Mouse (Mus musculus) lung, embryonic 16.5 days (tissue): Measurements from ENCODE around the gene Ctu2. TPM values are rescaled to one million over a fixed set of nuclear protein-coding genes. Genes with fewer than 3 reads are reported as not detected.

ENCODE experiments used
- ATAC-seq: fragments of 200-750 bp; cut with Nextera tagmentation; 2 replicates; pipeline ENCODE4 v1.8.0; 2017; ENCODE audit warnings: low read depth, mild to moderate bottlenecking, moderate library complexity
- H3K27ac ChIP-seq: fragments of 300-500 bp; sonication (generic); 2 replicates; pipeline ENCODE4 v1.5.1; 2014; ENCODE audit warnings: mild to moderate bottlenecking, control low read depth, low read length
- H3K27me3 ChIP-seq: fragments of 300-500 bp; sonication (generic); 2 replicates; pipeline ENCODE4 v1.6.1; 2014; ENCODE audit warnings: low read depth, low read length, mixed read lengths; ENCODE audit not compliant: control insufficient read depth, insufficient read depth
- H3K36me3 ChIP-seq: fragments of 300-500 bp; sonication (generic); 2 replicates; pipeline ENCODE4 v1.6.1; 2014; ENCODE audit warnings: low read length; ENCODE audit not compliant: control insufficient read depth, insufficient read depth
- H3K4me1 ChIP-seq: fragments of 300-500 bp; sonication (generic); replicated peaks from 2 replicates; pipeline ENCODE4 v1.6.1; 2014; ENCODE audit warnings: low read length, mixed read lengths; ENCODE audit not compliant: control insufficient read depth, insufficient read depth
- H3K4me2 ChIP-seq: fragments of 300-500 bp; sonication (generic); 2 replicates; pipeline ENCODE4 v1.6.1; 2014; ENCODE audit warnings: low read depth, low read length, control low read depth
- H3K4me3 ChIP-seq: fragments of 300-500 bp; sonication (generic); 2 replicates; pipeline ENCODE4 v1.5.1; 2014; ENCODE audit warnings: mild to moderate bottlenecking, low read length, control low read depth
- H3K9ac ChIP-seq: fragments of 300-500 bp; sonication (generic); 2 replicates; pipeline ENCODE4 v1.6.1; 2014; ENCODE audit warnings: low read length, control low read depth
- H3K9me3 ChIP-seq: fragments of 300-500 bp; sonication (generic); 2 replicates; pipeline ENCODE4 v1.6.1; 2016; ENCODE audit warnings: low read length; ENCODE audit not compliant: control insufficient read depth
- WGBS: fragments of 180-500 bp; shearing (Covaris S2); extraction: QIAGEN DNeasy Blood & Tissue Kit; methylation state at CpG from one replicate; pipeline ENCODE4 v1.1.7; 2014; 5-methylcytosine and 5-hydroxymethylcytosine counted together
- polyA plus RNA-seq: library from polyadenylated mRNA; unstranded; fragments of >200 nt; fragmentation: Nextera tagmentation; extraction: Ambion mirVana; gene quantifications from 2 replicates; pipeline ENCODE4 v1.2.1, GENCODE M21; 2015

Gene Ctu2
- polyA plus RNA-seq, 1 experiment from 2014 or later: 36.9 TPM

DNA sequence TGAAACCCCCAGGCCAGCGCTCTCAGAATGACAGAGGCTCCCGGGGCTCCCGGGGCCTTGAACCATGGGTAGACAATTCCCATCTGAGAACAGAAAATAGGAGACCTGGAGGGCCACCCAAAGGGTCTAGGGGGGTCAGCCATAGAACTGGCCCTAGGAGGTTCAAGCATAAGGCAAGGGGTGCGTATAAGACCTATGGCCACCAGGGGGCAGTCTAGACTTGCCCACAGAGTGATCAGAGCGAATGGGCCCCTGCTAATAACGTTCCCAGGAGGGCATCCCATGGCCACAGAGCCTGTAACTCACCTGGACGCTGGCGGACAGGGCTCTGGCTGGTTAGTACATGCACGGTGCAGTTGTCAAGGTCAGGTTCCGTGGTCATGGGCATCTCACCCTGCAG, 24.9 kb downstream of the Ctu2 start:
- Histone ChIP-seq H3K4me1 (0 out of 2 replicates have a peak, but pooled peaks cover 2% of the 10 kb centered on the region), H3K36me3 (peaks cover 45% of the 10 kb centered on the region), H3K27me3 (no peaks in the 10 kb centered on the region), H3K4me3 (no peak overlapping the region), H3K9ac (no peak overlapping the region), H3K4me2 (no peak overlapping the region), H3K9me3 (no peaks in the 10 kb centered on the region), H3K27ac (no peak overlapping the region)
- peak; percentile 78 for ATAC-seq
- 28% methylated on average over 10 of the region's 10 CpGs for WGBS

DNA sequence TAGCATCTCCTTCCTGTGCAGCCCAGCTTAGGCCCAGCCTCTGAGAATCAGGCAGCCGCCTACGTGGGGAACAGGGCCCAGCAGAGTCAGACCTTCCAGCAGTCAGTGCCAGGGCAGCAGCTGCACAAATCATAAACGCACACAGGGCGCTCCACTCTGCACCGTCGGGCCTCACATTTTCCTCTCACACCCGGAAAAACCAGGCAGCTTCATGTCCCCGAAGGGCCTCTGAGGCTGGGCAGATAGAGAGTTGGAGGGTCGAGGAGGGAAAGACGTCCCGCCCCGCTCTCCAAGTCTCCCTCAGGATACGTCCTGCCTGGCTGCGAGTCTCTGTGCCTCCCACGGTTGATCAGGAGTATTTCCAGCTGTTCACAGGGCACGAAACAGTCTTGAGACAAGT, 35.6 kb downstream of the Ctu2 start:
- ATAC-seq: peak; percentile 89
- H3K27me3 ChIP-seq: no peaks in the 10 kb centered on the region

DNA sequence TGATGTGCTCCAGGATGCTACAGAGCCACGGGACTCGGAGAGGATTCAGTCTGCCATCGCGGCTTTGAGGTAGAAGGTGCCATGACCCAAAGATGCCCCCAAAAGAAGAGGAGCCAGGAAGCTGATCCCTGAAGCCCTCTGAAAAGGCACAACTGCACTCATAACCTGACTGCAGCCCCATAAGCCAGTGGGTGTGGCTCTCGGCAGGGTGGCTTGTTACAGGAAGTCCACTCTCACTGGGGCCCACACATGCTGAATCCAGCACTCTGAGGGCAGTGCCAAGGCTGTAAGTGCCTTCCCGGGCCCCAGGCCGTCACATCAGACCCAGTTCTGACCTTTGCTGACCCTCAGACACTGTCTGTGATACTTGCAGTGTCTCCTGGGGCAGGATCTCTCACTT, 36.4 kb downstream of the Ctu2 start:
- Histone ChIP-seq H3K4me1 (peaks cover 25% of the 10 kb centered on the region), H3K36me3 (peaks cover 2% of the 10 kb centered on the region; the same call in 1 of the 2 replicates), H3K4me2 (no peak overlapping the region), H3K9ac (no peak overlapping the region), H3K4me3 (no peak overlapping the region), H3K9me3 (no peaks in the 10 kb centered on the region), H3K27me3 (no peaks in the 10 kb centered on the region), H3K27ac (peak overlapping the region; percentile 15)
- 60% methylated on average over 7 of the region's 7 CpGs for WGBS
- no peak for ATAC-seq

More for the DNA sequence above, 35.6 kb downstream of the Ctu2 start:
- Histone ChIP-seq H3K27ac (peak overlapping the region; percentile 15), H3K9me3 (no peaks in the 10 kb centered on the region), H3K9ac (no peak overlapping the region), H3K4me2 (no peak overlapping the region), H3K36me3 (peaks cover 2% of the 10 kb centered on the region; the same call in 1 of the 2 replicates), H3K4me1 (peaks cover 17% of the 10 kb centered on the region), H3K4me3 (no peak overlapping the region)
- WGBS: 32% methylated on average over 16 of the region's 16 CpGs

DNA sequence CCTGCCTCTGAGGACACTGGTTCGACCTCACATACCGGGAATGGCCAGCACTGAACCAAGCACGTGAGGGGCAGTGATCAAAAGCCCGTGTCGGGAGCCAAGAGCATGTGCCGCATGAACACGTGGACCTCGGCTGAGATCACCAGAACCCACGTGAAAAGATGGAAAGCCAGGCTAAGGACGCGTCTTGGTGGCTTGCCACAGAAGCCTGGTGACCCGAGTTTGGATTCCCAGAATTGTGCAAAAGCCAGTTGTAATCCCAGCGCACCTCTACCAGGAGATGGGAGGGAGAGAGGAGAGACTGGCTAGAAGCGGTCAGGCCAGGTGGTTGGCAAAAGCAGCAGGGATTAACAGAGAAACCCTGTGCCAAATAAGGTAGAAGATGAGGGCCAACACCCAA, 39.8 kb downstream of the Ctu2 start:
- H3K9me3 ChIP-seq: no peaks in the 10 kb centered on the region

DNA sequence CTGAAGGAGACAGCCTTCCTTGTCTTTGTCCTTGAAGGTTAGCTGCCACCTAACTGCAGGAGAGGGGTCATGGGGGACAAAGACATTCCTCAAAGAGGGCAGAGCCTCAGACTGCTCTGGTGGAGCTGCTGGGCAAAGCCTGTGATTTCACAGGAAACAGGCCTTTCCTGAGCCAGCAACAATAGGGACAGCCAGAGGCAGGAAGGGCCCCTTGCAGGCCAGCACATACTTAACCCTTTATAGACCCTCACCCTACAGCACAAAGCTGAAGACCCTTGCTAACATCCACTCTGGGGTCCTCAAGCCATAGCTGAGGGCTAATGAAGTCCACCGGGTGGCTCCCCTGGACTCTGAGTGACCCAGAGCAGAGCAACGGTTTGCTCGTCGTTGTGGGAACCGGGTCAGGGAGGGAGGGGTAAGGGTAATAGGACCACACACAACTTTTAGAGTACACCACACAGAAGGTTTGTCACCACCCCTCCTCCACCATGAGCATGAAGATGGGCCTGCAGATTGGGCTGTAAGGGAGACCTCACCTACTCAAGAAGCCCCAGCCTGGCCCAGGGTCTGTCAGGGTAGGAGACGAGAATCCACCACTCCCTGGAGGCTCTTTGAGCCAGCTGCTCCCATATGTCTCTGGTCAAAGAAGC, 41.7 kb downstream of the Ctu2 start:
- Histone ChIP-seq H3K9me3 (no peaks in the 10 kb centered on the region), H3K9ac (peak overlapping the region; percentile 32), H3K27ac (peak overlapping the region; percentile 95), H3K36me3 (peaks cover 2% of the 10 kb centered on the region; the same call in 1 of the 2 replicates), H3K27me3 (no peaks in the 10 kb centered on the region), H3K4me2 (peak overlapping the region; percentile 13; the same call in 1 of the 2 replicates), H3K4me1 (peaks cover 38% of the 10 kb centered on the region), H3K4me3 (no peak overlapping the region)
- peak; percentile 90 for ATAC-seq
- 9% methylated on average over 6 of the region's 6 CpGs for WGBS

More for the DNA sequence above, 39.8 kb downstream of the Ctu2 start:
- Histone ChIP-seq H3K27ac (no peak overlapping the region), H3K4me2 (no peak overlapping the region), H3K36me3 (peaks cover 2% of the 10 kb centered on the region; the same call in 1 of the 2 replicates), H3K27me3 (no peaks in the 10 kb centered on the region), H3K4me1 (peaks cover 44% of the 10 kb centered on the region), H3K4me3 (no peak overlapping the region), H3K9ac (no peak overlapping the region)
- ATAC-seq: no peak
- WGBS: 87% methylated on average over 14 of the region's 14 CpGs

DNA sequence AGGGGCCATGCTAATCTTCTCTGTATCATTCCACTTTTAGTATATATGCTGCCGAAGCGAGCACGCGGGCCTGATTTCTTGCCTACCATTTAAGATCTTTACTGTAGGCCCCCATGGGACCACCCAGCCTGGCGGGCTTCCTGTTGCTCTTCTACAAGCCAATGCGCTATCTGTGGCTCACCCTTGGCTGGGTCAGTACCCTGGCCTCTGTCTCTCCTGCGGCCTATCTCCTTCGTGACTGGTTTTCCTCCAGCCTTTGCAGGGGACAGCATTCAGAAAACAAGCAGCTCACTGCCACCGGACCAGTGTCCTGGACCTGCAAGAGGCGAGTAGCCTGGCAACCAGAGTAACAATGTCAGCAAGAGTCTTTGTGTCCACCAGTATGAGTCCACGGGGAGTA, 44.7 kb downstream of the Ctu2 start:
- ATAC-seq: no peak
- Histone ChIP-seq H3K36me3 (no peaks in the 10 kb centered on the region), H3K27me3 (no peaks in the 10 kb centered on the region), H3K27ac (peak overlapping the region; percentile 87), H3K9me3 (no peaks in the 10 kb centered on the region), H3K4me2 (no peak overlapping the region), H3K4me1 (peaks cover 67% of the 10 kb centered on the region), H3K4me3 (no peak overlapping the region), H3K9ac (peak overlapping the region; percentile 42; the same call in 1 of the 2 replicates)
- 74% methylated on average over 11 of the region's 11 CpGs for WGBS

DNA sequence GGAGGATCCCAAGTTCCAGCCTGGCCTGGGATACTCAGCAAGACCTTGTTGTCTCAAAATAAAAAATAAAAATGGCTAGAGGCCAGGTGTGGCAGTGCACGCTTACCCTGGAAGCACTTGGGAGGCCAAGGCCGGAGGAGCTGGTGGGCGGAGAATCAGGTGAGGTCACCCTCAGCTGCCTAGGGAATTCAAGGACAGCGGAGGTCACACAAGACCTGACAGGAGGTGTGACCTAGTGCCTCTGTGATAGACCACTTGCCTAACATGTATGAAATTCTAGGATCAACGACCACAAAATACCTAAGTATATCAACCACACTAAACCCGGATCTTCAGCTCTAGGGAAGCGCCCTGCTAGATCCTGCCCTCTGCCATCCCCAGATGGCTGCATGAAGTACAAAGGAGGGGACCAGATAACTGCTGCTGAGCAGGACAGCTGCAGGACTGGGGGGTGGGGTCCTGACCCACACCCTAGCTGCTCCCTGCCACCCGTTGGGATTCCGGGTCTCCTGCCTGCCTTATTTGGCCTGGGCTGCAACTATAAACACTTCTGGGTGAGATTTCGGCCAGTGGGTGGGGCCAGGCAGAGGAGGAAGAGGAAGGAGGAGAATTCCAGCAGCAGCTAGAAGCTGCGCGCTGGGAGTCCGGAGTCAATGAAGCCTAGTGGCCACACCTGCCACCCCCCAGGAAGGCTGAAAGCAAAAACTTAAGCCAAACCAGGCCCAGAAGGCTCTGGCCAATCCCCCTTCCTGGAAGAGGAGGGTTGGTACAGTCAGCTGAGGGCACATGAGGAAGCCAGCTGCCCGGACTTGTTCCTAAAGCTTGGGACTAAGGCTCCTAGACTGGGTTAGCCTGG, 47.1 kb downstream of the Ctu2 start:
- Histone ChIP-seq H3K9me3 (no peaks in the 10 kb centered on the region), H3K4me1 (peaks cover 74% of the 10 kb centered on the region), H3K27ac (peak overlapping the region; percentile 79), H3K36me3 (no peaks in the 10 kb centered on the region), H3K4me3 (no peak overlapping the region), H3K27me3 (no peaks in the 10 kb centered on the region), H3K4me2 (peak overlapping the region; percentile 19; the same call in 1 of the 2 replicates), H3K9ac (peak overlapping the region; percentile 46)
- 39% methylated on average over 14 of the region's 14 CpGs for WGBS
- ATAC-seq: peak; percentile 43

DNA sequence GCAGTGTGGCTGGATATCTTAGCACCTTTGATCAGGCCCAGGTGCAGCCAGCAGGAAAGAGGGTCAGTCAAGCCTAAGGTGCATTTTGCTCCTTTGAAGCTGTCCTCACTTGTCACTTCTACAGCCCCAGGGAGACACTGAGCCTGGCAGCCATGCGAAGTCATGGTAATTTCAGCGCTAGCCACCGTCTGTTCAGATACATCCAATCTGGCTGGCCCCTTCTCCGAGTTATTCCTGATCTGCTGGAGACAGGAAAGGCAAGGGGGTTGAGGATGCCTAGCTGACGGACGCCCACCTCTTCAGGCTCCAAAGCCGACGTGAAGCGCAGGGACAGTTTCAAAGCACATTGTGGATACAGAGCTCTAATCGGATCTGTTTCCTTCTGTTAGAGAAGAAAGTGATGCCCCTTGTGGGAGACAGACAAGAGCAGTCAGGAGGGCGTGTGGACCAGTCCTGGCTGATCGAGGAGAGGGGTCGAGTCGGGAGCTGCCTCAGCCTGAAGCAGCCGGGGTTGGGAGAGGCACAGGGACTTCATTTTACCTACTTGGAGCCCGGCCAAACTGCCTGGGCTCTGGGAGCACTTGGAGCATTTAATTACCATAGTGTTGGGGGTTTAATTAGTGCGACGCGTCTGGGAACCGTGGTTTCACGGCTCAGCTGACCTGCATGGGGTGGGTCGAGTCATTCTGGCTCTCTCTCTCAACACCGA, 47.9 kb downstream of the Ctu2 start:
- ATAC-seq: no peak
- no peaks in the 10 kb centered on the region for H3K9me3 ChIP-seq
- H3K4me3 ChIP-seq: no peak overlapping the region
- H3K36me3 ChIP-seq: no peaks in the 10 kb centered on the region
- WGBS: 22% methylated on average over 23 of the region's 23 CpGs
- H3K4me1 ChIP-seq: peaks cover 66% of the 10 kb centered on the region
- peak overlapping the region; percentile 46 for H3K9ac ChIP-seq
- H3K4me2 ChIP-seq: peak overlapping the region; percentile 19
- H3K27ac ChIP-seq: peak overlapping the region; percentile 79
- H3K27me3 ChIP-seq: no peaks in the 10 kb centered on the region

DNA sequence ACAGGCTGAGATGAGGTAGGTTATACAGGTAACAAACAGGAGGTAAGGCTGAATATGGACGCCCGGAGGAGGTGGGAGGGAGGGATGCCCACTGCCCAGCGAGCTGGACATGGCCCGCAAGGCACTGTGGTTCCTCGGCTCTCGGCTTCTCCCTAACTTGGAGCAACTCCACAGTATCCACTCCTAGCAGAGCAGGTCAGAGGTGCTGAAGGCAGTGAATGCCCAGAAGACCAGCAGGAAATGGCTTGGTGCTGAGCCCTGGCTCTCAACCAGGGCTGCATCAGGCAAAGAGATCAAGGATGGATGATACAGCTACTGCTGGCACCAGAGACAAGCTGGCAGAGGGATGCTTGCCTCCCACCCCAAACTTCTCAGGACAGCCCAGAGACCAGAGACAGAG, 48.6 kb downstream of the Ctu2 start:
- H3K4me2 ChIP-seq: no peak overlapping the region
- H3K27me3 ChIP-seq: no peaks in the 10 kb centered on the region
- H3K4me3 ChIP-seq: no peak overlapping the region
- H3K9me3 ChIP-seq: no peaks in the 10 kb centered on the region
- H3K4me1 ChIP-seq: peaks cover 61% of the 10 kb centered on the region
- H3K36me3 ChIP-seq: no peaks in the 10 kb centered on the region
- no peak for ATAC-seq
- H3K9ac ChIP-seq: peak overlapping the region; percentile 46
- peak overlapping the region; percentile 79 for H3K27ac ChIP-seq
- WGBS: 77% methylated on average over 6 of the region's 6 CpGs
